Mouse (Mus musculus): ENCODE measurements at regions not wholly inside any gene's neighbourhood (a gene's known extent, or its start where the extent isn't known, plus 50 kb on each side); places are given as distances from the start of the nearest gene placed in this dataset.

- H3K36me3 ChIP-seq (ENCODE audit: control insufficient read depth, insufficient read depth, low read length) = no peaks in the 10 kb centered on the region
- H3K4me1 ChIP-seq (replicated peaks; ENCODE audit: control insufficient read depth, insufficient read depth, low read length) = no peaks in the 10 kb centered on the region
- no peak overlapping the region for H3K4me3 ChIP-seq (ENCODE audit: low read depth, low read length)
- no peak overlapping the region for H3K9ac ChIP-seq (ENCODE audit: low read length)
- H3K27me3 ChIP-seq (replicated peaks; ENCODE audit: control insufficient read depth, insufficient read depth, low read length) = no peaks in the 10 kb centered on the region
- H3K27ac ChIP-seq (ENCODE audit: low read depth) = no peak overlapping the region
- DNase-seq (ENCODE audit: low spot score) (no peak), ATAC-seq (replicated peaks; ENCODE audit: low FRiP score, low TSS enrichment, low read depth) (no peak; the same call in 1 of the 2 replicates)
- no peak overlapping the region for H3K4me2 ChIP-seq (ENCODE audit: low read length)
- 31% methylated on average over 11 of the region's 11 CpGs for WGBS
- H3K9me3 ChIP-seq (ENCODE audit: control insufficient read depth, low read length) = peaks cover 5% of the 10 kb centered on the region; the same call in 1 of the 2 replicates
These were observed 284.4 kb upstream of the Slc16a7 start for GRCm38 (mm10) chr10:125673637-125674036.

GRCm38 (mm10) chr10:125679644-125680043 is 286.3 kb upstream of the Lrig3 start:
- WGBS = 78% methylated on average over 7 of the region's 7 CpGs
- Histone ChIP-seq H3K4me2 (ENCODE audit: low read length) (no peak overlapping the region), H3K4me1 (replicated peaks; ENCODE audit: control insufficient read depth, insufficient read depth, low read length) (no peaks in the 10 kb centered on the region), H3K27me3 (replicated peaks; ENCODE audit: control insufficient read depth, insufficient read depth, low read length) (no peaks in the 10 kb centered on the region), H3K27ac (ENCODE audit: low read depth) (no peak overlapping the region), H3K9ac (ENCODE audit: low read length) (no peak overlapping the region), H3K9me3 (ENCODE audit: control insufficient read depth, low read length) (no peaks in the 10 kb centered on the region), H3K36me3 (ENCODE audit: control insufficient read depth, insufficient read depth, low read length) (no peaks in the 10 kb centered on the region), H3K4me3 (ENCODE audit: low read depth, low read length) (no peak overlapping the region)
- DNase-seq (ENCODE audit: low spot score) (no peak), ATAC-seq (replicated peaks; ENCODE audit: low FRiP score, low TSS enrichment, low read depth) (no peak)

- ATAC-seq (replicated peaks; ENCODE audit: low FRiP score, low TSS enrichment, low read depth) (no peak), DNase-seq (ENCODE audit: low spot score) (no peak)
- Histone ChIP-seq H3K36me3 (ENCODE audit: control insufficient read depth, insufficient read depth, low read length) (no peaks in the 10 kb centered on the region), H3K27me3 (replicated peaks; ENCODE audit: control insufficient read depth, insufficient read depth, low read length) (no peaks in the 10 kb centered on the region), H3K4me2 (ENCODE audit: low read length) (no peak overlapping the region), H3K9ac (ENCODE audit: low read length) (no peak overlapping the region), H3K27ac (ENCODE audit: low read depth) (no peak overlapping the region), H3K4me1 (replicated peaks; ENCODE audit: control insufficient read depth, insufficient read depth, low read length) (no peaks in the 10 kb centered on the region), H3K4me3 (ENCODE audit: low read depth, low read length) (no peak overlapping the region), H3K9me3 (ENCODE audit: control insufficient read depth, low read length) (0 out of 2 replicates have a peak, but pooled peaks cover 4% of the 10 kb centered on the region)
- 75% methylated on average over 5 of the region's 5 CpGs for WGBS
These were observed 280.8 kb upstream of the Lrig3 start for GRCm38 (mm10) chr10:125685130-125685529.

GRCm38 (mm10) chr10:125693505-125693904 is 272.5 kb upstream of the Lrig3 start:
- no peaks in the 10 kb centered on the region for H3K36me3 ChIP-seq (ENCODE audit: control insufficient read depth, insufficient read depth, low read length)
- no peaks in the 10 kb centered on the region for H3K4me1 ChIP-seq (replicated peaks; ENCODE audit: control insufficient read depth, insufficient read depth, low read length)
- no peak overlapping the region for H3K27ac ChIP-seq (ENCODE audit: low read depth)
- H3K4me3 ChIP-seq (ENCODE audit: low read depth, low read length) = no peak overlapping the region
- no peaks in the 10 kb centered on the region for H3K27me3 ChIP-seq (replicated peaks; ENCODE audit: control insufficient read depth, insufficient read depth, low read length)
- H3K4me2 ChIP-seq (ENCODE audit: low read length) = no peak overlapping the region
- DNase-seq (ENCODE audit: low spot score) (no peak), ATAC-seq (replicated peaks; ENCODE audit: low FRiP score, low TSS enrichment, low read depth) (no peak)
- H3K9ac ChIP-seq (ENCODE audit: low read length) = no peak overlapping the region
- H3K9me3 ChIP-seq (ENCODE audit: control insufficient read depth, low read length) = no peaks in the 10 kb centered on the region
- WGBS = 76% methylated on average over 7 of the region's 7 CpGs

- H3K27ac ChIP-seq (ENCODE audit: low read depth) = no peak overlapping the region
- no peak for ATAC-seq (replicated peaks; ENCODE audit: low FRiP score, low TSS enrichment, low read depth)
- H3K4me1 ChIP-seq (replicated peaks; ENCODE audit: control insufficient read depth, insufficient read depth, low read length) = no peaks in the 10 kb centered on the region
- H3K36me3 ChIP-seq (ENCODE audit: control insufficient read depth, insufficient read depth, low read length) = no peaks in the 10 kb centered on the region
- H3K9me3 ChIP-seq (ENCODE audit: control insufficient read depth, low read length) = no peaks in the 10 kb centered on the region
- no peak overlapping the region for H3K9ac ChIP-seq (ENCODE audit: low read length)
- no peak overlapping the region for H3K4me2 ChIP-seq (ENCODE audit: low read length)
- DNase-seq (ENCODE audit: low spot score) = no peak
- no peaks in the 10 kb centered on the region for H3K27me3 ChIP-seq (replicated peaks; ENCODE audit: control insufficient read depth, insufficient read depth, low read length)
- 93% methylated on average over 5 of the region's 5 CpGs for WGBS
- no peak overlapping the region for H3K4me3 ChIP-seq (ENCODE audit: low read depth, low read length)
These were observed 269.8 kb upstream of the Lrig3 start for GRCm38 (mm10) chr10:125696159-125696558.

- Histone ChIP-seq H3K27ac (ENCODE audit: low read depth) (no peak overlapping the region), H3K4me3 (ENCODE audit: low read depth, low read length) (no peak overlapping the region), H3K4me2 (ENCODE audit: low read length) (peak overlapping the region; percentile 24), H3K27me3 (replicated peaks; ENCODE audit: control insufficient read depth, insufficient read depth, low read length) (no peaks in the 10 kb centered on the region), H3K9ac (ENCODE audit: low read length) (no peak overlapping the region), H3K4me1 (replicated peaks; ENCODE audit: control insufficient read depth, insufficient read depth, low read length) (peaks cover 8% of the 10 kb centered on the region; the same call in 1 of the 2 replicates), H3K36me3 (ENCODE audit: control insufficient read depth, insufficient read depth, low read length) (no peaks in the 10 kb centered on the region), H3K9me3 (ENCODE audit: control insufficient read depth, low read length) (no peaks in the 10 kb centered on the region)
- 21% methylated on average over 18 of the region's 18 CpGs for WGBS
- DNase-seq (ENCODE audit: low spot score) = peak; percentile 76
- ATAC-seq (replicated peaks; ENCODE audit: low FRiP score, low TSS enrichment, low read depth) = peak; percentile 88
These were observed 240.8 kb upstream of the Lrig3 start for GRCm38 (mm10) chr10:125725077-125725680.

- DNase-seq (ENCODE audit: low spot score) (peak; percentile 87), ATAC-seq (replicated peaks; ENCODE audit: low FRiP score, low TSS enrichment, low read depth) (peak; percentile 91)
- no peak overlapping the region for H3K4me3 ChIP-seq (ENCODE audit: low read depth, low read length)
- no peak overlapping the region for H3K4me2 ChIP-seq (ENCODE audit: low read length)
- no peaks in the 10 kb centered on the region for H3K9me3 ChIP-seq (ENCODE audit: control insufficient read depth, low read length)
- peaks cover 8% of the 10 kb centered on the region; the same call in 1 of the 2 replicates for H3K4me1 ChIP-seq (replicated peaks; ENCODE audit: control insufficient read depth, insufficient read depth, low read length)
- H3K27ac ChIP-seq (ENCODE audit: low read depth) = peak overlapping the region; percentile 57; the same call in 1 of the 2 replicates
- no peaks in the 10 kb centered on the region for H3K27me3 ChIP-seq (replicated peaks; ENCODE audit: control insufficient read depth, insufficient read depth, low read length)
- H3K9ac ChIP-seq (ENCODE audit: low read length) = no peak overlapping the region
- 19% methylated on average over 7 of the region's 7 CpGs for WGBS
- H3K36me3 ChIP-seq (ENCODE audit: control insufficient read depth, insufficient read depth, low read length) = no peaks in the 10 kb centered on the region
These were observed 240.3 kb upstream of the Lrig3 start for GRCm38 (mm10) chr10:125725681-125726139.

- Histone ChIP-seq H3K4me1 (replicated peaks; ENCODE audit: control insufficient read depth, insufficient read depth, low read length) (peaks cover 8% of the 10 kb centered on the region; the same call in 1 of the 2 replicates), H3K9me3 (ENCODE audit: control insufficient read depth, low read length) (no peaks in the 10 kb centered on the region), H3K4me3 (ENCODE audit: low read depth, low read length) (no peak overlapping the region), H3K27ac (ENCODE audit: low read depth) (peak overlapping the region; percentile 65), H3K4me2 (ENCODE audit: low read length) (no peak overlapping the region), H3K36me3 (ENCODE audit: control insufficient read depth, insufficient read depth, low read length) (no peaks in the 10 kb centered on the region), H3K27me3 (replicated peaks; ENCODE audit: control insufficient read depth, insufficient read depth, low read length) (no peaks in the 10 kb centered on the region), H3K9ac (ENCODE audit: low read length) (no peak overlapping the region)
- 45% methylated on average over 8 of the region's 8 CpGs for WGBS
- no peak for ATAC-seq (replicated peaks; ENCODE audit: low FRiP score, low TSS enrichment, low read depth)
- no peak for DNase-seq (ENCODE audit: low spot score)
These were observed 239.4 kb upstream of the Lrig3 start for GRCm38 (mm10) chr10:125726546-125726945.
